Mouse (Mus musculus): Measurements from ENCODE around the gene C1qtnf9.

- TF ChIP-seq POLR2A (IDR thresholded peaks at IDR 0.05; ENCODE audit: low read depth, low read length) (no peak), CTCF (IDR thresholded peaks at IDR 0.05; ENCODE audit: extremely low read depth, insufficient read length, insufficient replicate concordance, low read depth, low read length) (no peak)
Observed at GRCm38 (mm10) chr14:60721304-60721703, 46.6 kb upstream of the C1qtnf9 start.
